Mouse (Mus musculus) small intestine, adult 2 months (tissue): ENCODE results near the gene Pth2r. TPM values are rescaled to one million over a fixed set of nuclear protein-coding genes. Genes with fewer than 3 reads are reported as not detected.

Experiments used
- H3K27ac ChIP-seq: fragments of 200-500 bp; 2 replicates; pipeline ENCODE4 v1.5.1; 2012; ENCODE audit warnings: low read depth, low read length, control low read depth, inconsistent platforms; ENCODE audit not compliant: insufficient read depth
- H3K27me3 ChIP-seq: fragments of 200-500 bp; 2 replicates; pipeline ENCODE4 v1.6.1; 2012; ENCODE audit warnings: mild to moderate bottlenecking, moderate library complexity, low read length, inconsistent platforms; ENCODE audit not compliant: control insufficient read depth, insufficient read depth
- H3K36me3 ChIP-seq: fragments of 200-500 bp; 2 replicates; pipeline ENCODE4 v1.6.1; 2012; ENCODE audit warnings: mild to moderate bottlenecking, low read length, control low read depth, inconsistent platforms; ENCODE audit not compliant: control insufficient read depth, insufficient read depth
- H3K4me1 ChIP-seq: fragments of 200-500 bp; 2 replicates; pipeline ENCODE4 v1.6.1; 2012; ENCODE audit warnings: low read length, inconsistent platforms, mixed read lengths; ENCODE audit not compliant: control insufficient read depth, insufficient read depth, insufficient read length
- H3K4me3 ChIP-seq: fragments of 200-500 bp; 2 replicates; pipeline ENCODE4 v1.5.1; 2012; ENCODE audit warnings: low read depth, mild to moderate bottlenecking, control low read depth, inconsistent platforms, low read length, moderate library complexity
- CTCF ChIP-seq: fragments of 200-500 bp; IDR thresholded peaks from 2 replicates; pipeline ENCODE4 v1.5.1; 2012; ENCODE audit warnings: low read depth, mild to moderate bottlenecking, control low read depth, inconsistent platforms, low read length, moderate library complexity, mixed read lengths; ENCODE audit not compliant: insufficient replicate concordance, insufficient read length; ENCODE audit errors: extremely low read depth
- POLR2A ChIP-seq: fragments of 200-500 bp; IDR thresholded peaks from 2 replicates; pipeline ENCODE4 v1.6.1; 2012; ENCODE audit warnings: low read depth, mild to moderate bottlenecking, control low read depth, inconsistent platforms, low read length, moderate library complexity
- WGBS: fragments of 180-500 bp; shearing (Covaris S2); methylation state at CpG from one replicate; pipeline ENCODE4 v1.1.7; 2018; 5-methylcytosine and 5-hydroxymethylcytosine counted together
- polyA plus RNA-seq: library from polyadenylated mRNA; depleted of rRNA; stranded (reverse); fragments of >200 nt; gene quantifications from 2 replicates; pipeline ENCODE4 v1.2.3, GENCODE M21; 2012; rRNA removed

Gene Pth2r
- not detected in 2 replicates for polyA plus RNA-seq

GRCm38 (mm10) chr1:65281756-65282155 lies at the start of gene Pth2r:
Pth2r (plus strand) TSS chr1:65282056.
- 75% methylated on average over 6 of the region's 6 CpGs for WGBS
- no peak for TF ChIP-seq CTCF
- no peak for TF ChIP-seq POLR2A
- H3K36me3 ChIP-seq = no peaks in the 10 kb centered on the region
- H3K4me1 ChIP-seq = no peaks in the 10 kb centered on the region
- no peak within 1 kb of the TSS for H3K4me3 ChIP-seq
- no peak within 1 kb of the TSS for H3K27ac ChIP-seq
- no peaks in the 10 kb centered on the region for H3K27me3 ChIP-seq

- Histone ChIP-seq H3K27me3 (no peaks in the 10 kb centered on the region), H3K36me3 (peaks cover 25% of the 10 kb centered on the region), H3K4me3 (no peak overlapping the region), H3K27ac (no peak overlapping the region), H3K4me1 (no peaks in the 10 kb centered on the region)
- 85% methylated on average over 3 of the region's 3 CpGs for WGBS
- no peak for TF ChIP-seq CTCF
- TF ChIP-seq POLR2A = no peak
These were observed 44.1 kb upstream of the Pth2r start for GRCm38 (mm10) chr1:65237712-65238111.

- H3K4me3 ChIP-seq = no peak overlapping the region
- H3K36me3 ChIP-seq = peaks cover 22% of the 10 kb centered on the region
- H3K4me1 ChIP-seq = no peaks in the 10 kb centered on the region
- 57% methylated on average over 1 of the region's 1 CpGs for WGBS
- H3K27ac ChIP-seq = no peak overlapping the region
- TF ChIP-seq POLR2A = no peak
- no peak for TF ChIP-seq CTCF
- H3K27me3 ChIP-seq = no peaks in the 10 kb centered on the region
These were observed 36.2 kb upstream of the Pth2r start for GRCm38 (mm10) chr1:65245637-65246036.

- Histone ChIP-seq H3K27ac (no peak overlapping the region), H3K36me3 (0 out of 2 replicates have a peak, but pooled peaks cover 2% of the 10 kb centered on the region), H3K4me3 (no peak overlapping the region), H3K4me1 (no peaks in the 10 kb centered on the region), H3K27me3 (no peaks in the 10 kb centered on the region)
- 60% methylated on average over 3 of the region's 3 CpGs for WGBS
- no peak for TF ChIP-seq CTCF
- no peak for TF ChIP-seq POLR2A
These were observed 1.4 kb upstream of the Pth2r start for GRCm38 (mm10) chr1:65280461-65280860.

- Histone ChIP-seq H3K27me3 (no peaks in the 10 kb centered on the region), H3K36me3 (no peaks in the 10 kb centered on the region), H3K27ac (no peak overlapping the region), H3K4me1 (no peaks in the 10 kb centered on the region), H3K4me3 (no peak overlapping the region)
- TF ChIP-seq POLR2A = no peak
- TF ChIP-seq CTCF = peak; percentile 57; the same call in 1 of the 2 replicates
- WGBS = 9% methylated on average over 6 of the region's 6 CpGs
These were observed 910 bp downstream of the Pth2r start for GRCm38 (mm10) chr1:65282766-65283165.

GRCm38 (mm10) chr1:65308476-65308875 lies 26.6 kb downstream of the Pth2r start:
- H3K27me3 ChIP-seq = peaks cover 4% of the 10 kb centered on the region; the same call in 1 of the 2 replicates
- H3K4me3 ChIP-seq = no peak overlapping the region
- H3K4me1 ChIP-seq = no peaks in the 10 kb centered on the region
- H3K27ac ChIP-seq = no peak overlapping the region
- TF ChIP-seq POLR2A = no peak
- TF ChIP-seq CTCF = no peak
- H3K36me3 ChIP-seq = no peaks in the 10 kb centered on the region
- WGBS = 72% methylated on average over 3 of the region's 3 CpGs

GRCm38 (mm10) chr1:65311214-65311933 lies 29.5 kb downstream of the Pth2r start:
- Histone ChIP-seq H3K4me1 (no peaks in the 10 kb centered on the region), H3K36me3 (no peaks in the 10 kb centered on the region), H3K4me3 (no peak overlapping the region), H3K27ac (no peak overlapping the region), H3K27me3 (peaks cover 4% of the 10 kb centered on the region; the same call in 1 of the 2 replicates)
- 4% methylated on average over 29 of the region's 29 CpGs for WGBS
- TF ChIP-seq CTCF (no peak), POLR2A (no peak)

- Histone ChIP-seq H3K4me3 (no peak overlapping the region), H3K36me3 (no peaks in the 10 kb centered on the region), H3K27me3 (peaks cover 4% of the 10 kb centered on the region; the same call in 1 of the 2 replicates), H3K4me1 (no peaks in the 10 kb centered on the region), H3K27ac (no peak overlapping the region)
- 12% methylated on average over 7 of the region's 7 CpGs for WGBS
- TF ChIP-seq CTCF (no peak), POLR2A (no peak)
These were observed 30.3 kb downstream of the Pth2r start for GRCm38 (mm10) chr1:65312118-65312517.
